Mouse (Mus musculus) testis, adult 2 months (tissue): Measurements from ENCODE around the gene Ttc30a1. TPM values are rescaled to one million over a fixed set of nuclear protein-coding genes. Genes with fewer than 3 reads are reported as not detected.

Experiments
- H3K27ac ChIP-seq: fragments of 200-500 bp; 2 replicates; pipeline ENCODE4 v1.5.1; 2012; ENCODE audit warnings: low read depth, low read length; ENCODE audit not compliant: control insufficient read depth, insufficient read depth
- H3K27me3 ChIP-seq: fragments of 200-500 bp; 2 replicates; pipeline ENCODE4 v1.6.1; 2012; ENCODE audit warnings: mild to moderate bottlenecking, low read length, moderate library complexity; ENCODE audit not compliant: control insufficient read depth, insufficient read depth
- H3K36me3 ChIP-seq: fragments of 200-500 bp; 2 replicates; pipeline ENCODE4 v1.6.1; 2012; ENCODE audit warnings: mild to moderate bottlenecking, low read length; ENCODE audit not compliant: control insufficient read depth, insufficient read depth
- H3K4me1 ChIP-seq: fragments of 200-500 bp; 2 replicates; pipeline ENCODE4 v1.6.1; 2012; ENCODE audit warnings: low read length; ENCODE audit not compliant: control insufficient read depth, insufficient read depth
- H3K4me3 ChIP-seq: fragments of 200-500 bp; 2 replicates; pipeline ENCODE4 v1.5.1; 2012; ENCODE audit warnings: low read depth, mild to moderate bottlenecking, low read length, moderate library complexity, mixed read lengths; ENCODE audit not compliant: control insufficient read depth
- CTCF ChIP-seq: fragments of 200-500 bp; IDR thresholded peaks from 2 replicates; pipeline ENCODE4 v1.5.1; 2012; ENCODE audit warnings: low read depth, mild to moderate bottlenecking, inconsistent platforms, low read length, moderate library complexity; ENCODE audit not compliant: control insufficient read depth, insufficient read depth, insufficient replicate concordance
- POLR2A ChIP-seq: fragments of 200-500 bp; IDR thresholded peaks from 2 replicates; pipeline ENCODE4 v1.6.1; 2012; ENCODE audit warnings: low read depth, mild to moderate bottlenecking, inconsistent platforms, low read length, moderate library complexity; ENCODE audit not compliant: control insufficient read depth
- polyA plus RNA-seq: library from polyadenylated mRNA; depleted of rRNA; stranded (reverse); fragments of >200 nt; gene quantifications from 2 replicates; pipeline ENCODE4 v1.2.3, GENCODE M21; 2012

Ttc30a1 gene
- polyA plus RNA-seq, 1 experiment = 12.3 TPM

DNA sequence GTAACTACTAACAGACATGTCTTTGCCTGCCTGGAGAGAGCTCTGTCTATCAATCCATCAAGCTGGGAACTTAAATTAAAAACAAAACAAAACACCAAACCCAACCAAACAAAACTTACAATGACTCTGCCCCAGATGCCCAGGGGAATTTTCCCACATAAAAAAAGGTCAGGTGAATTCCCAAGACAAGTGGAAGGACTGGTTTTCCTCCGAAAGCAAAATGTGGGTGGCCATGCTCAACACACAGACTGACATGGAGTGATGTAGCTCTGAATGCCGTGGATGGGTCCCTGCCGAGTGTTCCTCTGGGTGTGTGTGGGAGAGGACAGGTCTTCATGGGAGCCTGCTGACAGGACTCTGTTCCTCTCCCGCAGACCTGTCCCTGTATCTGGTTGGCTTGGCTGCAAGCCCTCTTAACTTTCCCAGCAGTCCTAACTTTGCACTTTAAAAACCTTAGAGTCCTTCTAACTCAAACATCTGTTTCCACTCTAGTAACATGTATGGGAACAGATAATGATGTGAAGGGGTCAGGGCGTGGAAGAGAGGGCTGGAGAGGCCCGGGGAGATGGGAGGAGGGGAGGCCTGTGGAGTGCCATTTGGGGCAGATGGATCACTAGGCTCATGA, 9.9 kb upstream of the Ttc30a1 start:
- peaks cover 5% of the 10 kb centered on the region for H3K4me1 ChIP-seq
- TF ChIP-seq POLR2A (no peak), CTCF (no peak)
- no peak overlapping the region for H3K27ac ChIP-seq
- no peaks in the 10 kb centered on the region for H3K27me3 ChIP-seq
- H3K36me3 ChIP-seq = no peaks in the 10 kb centered on the region
- H3K4me3 ChIP-seq = no peak overlapping the region

- H3K4me1 ChIP-seq = peaks cover 5% of the 10 kb centered on the region
- H3K27ac ChIP-seq = no peak overlapping the region
- TF ChIP-seq POLR2A = no peak
- peak; percentile 84 for TF ChIP-seq CTCF
- no peak overlapping the region for H3K4me3 ChIP-seq
- no peaks in the 10 kb centered on the region for H3K36me3 ChIP-seq
- no peaks in the 10 kb centered on the region for H3K27me3 ChIP-seq
These were observed 9.2 kb upstream of the Ttc30a1 start for GRCm38 (mm10) chr2:75990885-75991539.

GRCm38 (mm10) chr2:75989694-75990093, 7.9 kb upstream of the Ttc30a1 start:
- H3K27me3 ChIP-seq = no peaks in the 10 kb centered on the region
- TF ChIP-seq POLR2A (no peak), CTCF (no peak)
- H3K4me3 ChIP-seq = no peak overlapping the region
- no peak overlapping the region for H3K27ac ChIP-seq
- H3K36me3 ChIP-seq = no peaks in the 10 kb centered on the region
- peaks cover 5% of the 10 kb centered on the region for H3K4me1 ChIP-seq

GRCm38 (mm10) chr2:75988779-75989363, 7.1 kb upstream of the Ttc30a1 start:
- H3K4me3 ChIP-seq = no peak overlapping the region
- H3K4me1 ChIP-seq = peaks cover 5% of the 10 kb centered on the region
- no peak for TF ChIP-seq POLR2A
- no peak for TF ChIP-seq CTCF
- H3K36me3 ChIP-seq = no peaks in the 10 kb centered on the region
- H3K27ac ChIP-seq = no peak overlapping the region
- no peaks in the 10 kb centered on the region for H3K27me3 ChIP-seq

DNA sequence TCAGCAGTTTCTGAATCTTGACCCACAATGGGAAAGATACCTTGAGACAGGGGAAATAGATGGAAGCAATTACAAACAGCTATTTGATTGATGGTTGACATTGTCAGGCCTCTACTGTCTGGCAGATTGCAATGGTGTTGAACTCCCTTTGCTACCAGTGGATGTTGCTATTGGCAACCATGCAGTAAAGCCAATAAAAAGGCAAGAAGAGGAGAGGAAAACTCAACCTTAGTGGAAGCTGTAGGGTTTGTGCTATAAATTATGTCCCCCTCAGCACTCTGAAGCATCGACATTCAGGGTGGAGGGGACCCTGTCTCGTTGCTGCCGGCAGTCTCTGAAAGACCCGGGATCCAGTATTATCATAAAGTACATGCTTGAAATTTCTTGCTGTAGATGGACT, 6.6 kb upstream of the Ttc30a1 start:
- Histone ChIP-seq H3K27ac (no peak overlapping the region), H3K27me3 (no peaks in the 10 kb centered on the region), H3K36me3 (no peaks in the 10 kb centered on the region), H3K4me1 (peaks cover 5% of the 10 kb centered on the region), H3K4me3 (no peak overlapping the region)
- TF ChIP-seq CTCF (no peak), POLR2A (no peak)

DNA sequence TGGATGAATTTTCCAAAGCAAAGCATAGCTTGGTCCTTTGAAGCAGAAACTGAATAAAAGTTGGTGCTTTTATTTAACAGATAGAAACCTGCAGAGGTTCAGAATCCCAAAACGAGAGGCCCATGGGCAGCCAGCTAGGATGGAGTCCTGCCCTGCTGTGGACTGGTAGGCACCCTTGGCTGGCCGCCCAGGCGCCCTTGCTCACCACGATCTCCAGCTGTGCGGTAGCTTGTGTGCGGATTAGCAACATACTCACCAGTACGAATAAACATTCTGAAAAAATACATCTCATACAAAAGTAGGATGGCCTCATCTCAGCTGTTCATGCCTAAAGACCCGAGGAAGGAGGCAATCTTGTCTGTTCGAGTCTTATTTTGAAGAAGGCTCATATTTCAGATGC, 6.0 kb upstream of the Ttc30a1 start:
- no peak for TF ChIP-seq CTCF
- no peak for TF ChIP-seq POLR2A
- no peak overlapping the region for H3K27ac ChIP-seq
- H3K27me3 ChIP-seq = no peaks in the 10 kb centered on the region
- H3K4me3 ChIP-seq = no peak overlapping the region
- peaks cover 5% of the 10 kb centered on the region for H3K4me1 ChIP-seq
- H3K36me3 ChIP-seq = no peaks in the 10 kb centered on the region

DNA sequence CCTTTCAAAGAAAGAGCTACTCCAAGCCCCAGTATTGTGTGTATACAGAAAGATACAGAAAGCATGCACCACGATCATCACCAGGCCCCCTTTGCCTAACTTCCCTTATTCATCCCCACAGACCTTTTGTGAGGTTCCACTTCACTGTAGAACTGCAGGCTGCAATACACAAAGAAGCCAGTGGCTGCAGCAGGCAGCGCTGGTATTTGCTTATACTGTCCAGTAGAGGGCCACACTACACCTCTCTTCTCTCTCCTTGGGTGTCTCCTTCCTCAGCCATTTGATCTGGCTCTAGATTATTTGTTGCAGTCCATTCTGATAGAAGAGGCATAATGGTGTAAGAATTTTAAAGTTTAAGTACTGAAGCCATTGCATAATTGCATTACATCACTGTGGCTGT, 3.4 kb upstream of the Ttc30a1 start:
- no peaks in the 10 kb centered on the region; the same call in 1 of the 2 replicates for H3K4me1 ChIP-seq
- no peak overlapping the region for H3K4me3 ChIP-seq
- no peaks in the 10 kb centered on the region for H3K27me3 ChIP-seq
- TF ChIP-seq POLR2A (no peak), CTCF (peak; percentile 67; the same call in 1 of the 2 replicates)
- H3K27ac ChIP-seq = no peak overlapping the region
- H3K36me3 ChIP-seq = no peaks in the 10 kb centered on the region

DNA sequence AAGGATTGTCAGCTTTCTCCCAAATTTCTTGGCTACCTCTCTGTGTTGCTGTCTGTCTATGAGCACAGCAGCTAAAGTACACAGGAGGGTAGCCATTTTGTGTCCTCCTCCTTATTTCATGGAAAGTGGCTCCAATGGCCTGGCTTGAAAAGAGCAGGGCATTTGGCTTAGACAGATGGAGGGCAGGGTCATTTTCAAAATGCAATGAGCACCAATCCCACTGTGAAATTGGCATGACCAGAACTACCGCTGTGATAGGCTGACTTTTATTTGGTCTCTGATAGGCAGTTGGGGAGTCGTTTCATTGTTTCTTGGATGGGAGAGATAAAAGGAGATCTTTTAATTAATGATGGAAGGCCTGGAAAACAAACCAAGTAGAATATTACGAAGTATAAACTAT, 2.1 kb upstream of the Ttc30a1 start:
- Histone ChIP-seq H3K4me3 (no peak overlapping the region), H3K36me3 (no peaks in the 10 kb centered on the region), H3K27me3 (no peaks in the 10 kb centered on the region), H3K27ac (no peak overlapping the region), H3K4me1 (no peaks in the 10 kb centered on the region; the same call in 1 of the 2 replicates)
- TF ChIP-seq CTCF = no peak
- no peak for TF ChIP-seq POLR2A
